Mouse (Mus musculus): Measurements from ENCODE around the gene Dpy19l3. TPM values are rescaled to one million over a fixed set of nuclear protein-coding genes. Genes with fewer than 3 reads are reported as not detected.

Dpy19l3 gene
- 38.9 and 40.8 TPM in 2 replicates for polyA plus RNA-seq (2016; fragmentation: Nextera tagmentation; extraction: Ambion mirVana)

- Histone ChIP-seq H3K9ac (peak within 1 kb of the TSS; percentile 83), H3K27ac (peak within 1 kb of the TSS; percentile 74), H3K4me2 (replicated peaks) (peak within 1 kb of the TSS; percentile 96), H3K4me3 (peak within 1 kb of the TSS; percentile 91), H3K9me3 (replicated peaks) (no peaks in the 10 kb centered on the region), H3K4me1 (peaks cover 16% of the 10 kb centered on the region), H3K27me3 (no peaks in the 10 kb centered on the region), H3K36me3 (peaks cover 18% of the 10 kb centered on the region)
- peak; percentile 97 for ATAC-seq (ENCODE audit: low FRiP score)
- WGBS = under 1% methylated on average over 70 of the region's 70 CpGs
Observed at GRCm38 (mm10) chr7:35754033-35754885, at the start of gene Dpy19l3. TSS of gene Dpy19l3 (minus strand) at chr7:35754454.

- H3K36me3 ChIP-seq = peaks cover 18% of the 10 kb centered on the region
- H3K9me3 ChIP-seq (replicated peaks) = no peaks in the 10 kb centered on the region
- peak within 1 kb of the TSS; percentile 87 for H3K4me2 ChIP-seq (replicated peaks)
- H3K9ac ChIP-seq = peak within 1 kb of the TSS; percentile 93
- peak within 1 kb of the TSS; percentile 86 for H3K27ac ChIP-seq
- WGBS = 21% methylated on average over 24 of the region's 26 CpGs
- no peaks in the 10 kb centered on the region for H3K27me3 ChIP-seq
- ATAC-seq (ENCODE audit: low FRiP score) = peak; percentile 95
- peaks cover 12% of the 10 kb centered on the region for H3K4me1 ChIP-seq
- H3K4me3 ChIP-seq = peak within 1 kb of the TSS; percentile 88
Observed at GRCm38 (mm10) chr7:35802906-35803595, 48.8 kb upstream of the Dpy19l3 start, which contains the start of gene Zfp507. TSS of gene Zfp507 (minus strand) at chr7:35803003.

- Histone ChIP-seq H3K27me3 (no peaks in the 10 kb centered on the region), H3K9ac (peak overlapping the region; percentile 93), H3K36me3 (peaks cover 25% of the 10 kb centered on the region), H3K4me2 (replicated peaks) (peak overlapping the region; percentile 87), H3K9me3 (replicated peaks) (no peaks in the 10 kb centered on the region), H3K4me3 (peak overlapping the region; percentile 88), H3K27ac (peak overlapping the region; percentile 86), H3K4me1 (peaks cover 12% of the 10 kb centered on the region)
- under 1% methylated on average over 48 of the region's 49 CpGs for WGBS
- peak; percentile 93 for ATAC-seq (ENCODE audit: low FRiP score)
Observed at GRCm38 (mm10) chr7:35802201-35802905, 48.1 kb upstream of the Dpy19l3 start.

GRCm38 (mm10) chr7:35796123-35796522 lies 41.9 kb upstream of the Dpy19l3 start:
- no peak for ATAC-seq (ENCODE audit: low FRiP score)
- Histone ChIP-seq H3K27ac (no peak overlapping the region), H3K36me3 (peaks cover 84% of the 10 kb centered on the region), H3K27me3 (no peaks in the 10 kb centered on the region), H3K4me3 (no peak overlapping the region), H3K4me1 (peaks cover 3% of the 10 kb centered on the region), H3K4me2 (replicated peaks) (no peak overlapping the region), H3K9ac (no peak overlapping the region), H3K9me3 (replicated peaks) (no peaks in the 10 kb centered on the region)
- 75% methylated on average over 7 of the region's 7 CpGs for WGBS

- no peaks in the 10 kb centered on the region for H3K4me1 ChIP-seq
- ATAC-seq (ENCODE audit: low FRiP score) = no peak
- no peak overlapping the region for H3K4me3 ChIP-seq
- H3K27me3 ChIP-seq = no peaks in the 10 kb centered on the region
- H3K9me3 ChIP-seq (replicated peaks) = no peaks in the 10 kb centered on the region
- no peak overlapping the region for H3K4me2 ChIP-seq (replicated peaks)
- 90% methylated on average over 12 of the region's 12 CpGs for WGBS
- H3K27ac ChIP-seq = no peak overlapping the region
- H3K36me3 ChIP-seq = peaks cover 89% of the 10 kb centered on the region
- H3K9ac ChIP-seq = no peak overlapping the region
Observed at GRCm38 (mm10) chr7:35794145-35794664, 40.0 kb upstream of the Dpy19l3 start.

- Histone ChIP-seq H3K4me1 (no peaks in the 10 kb centered on the region), H3K27ac (no peak overlapping the region), H3K36me3 (peaks cover 86% of the 10 kb centered on the region), H3K27me3 (no peaks in the 10 kb centered on the region), H3K4me2 (replicated peaks) (no peak overlapping the region), H3K9me3 (replicated peaks) (no peaks in the 10 kb centered on the region), H3K9ac (no peak overlapping the region), H3K4me3 (no peak overlapping the region)
- ATAC-seq (ENCODE audit: low FRiP score) = no peak
- WGBS = 90% methylated on average over 12 of the region's 12 CpGs
Observed at GRCm38 (mm10) chr7:35792150-35792848, 38.0 kb upstream of the Dpy19l3 start.

- Histone ChIP-seq H3K4me1 (no peaks in the 10 kb centered on the region), H3K36me3 (peaks cover 83% of the 10 kb centered on the region), H3K9me3 (replicated peaks) (no peaks in the 10 kb centered on the region), H3K27ac (no peak overlapping the region), H3K27me3 (no peaks in the 10 kb centered on the region), H3K4me2 (replicated peaks) (no peak overlapping the region), H3K4me3 (no peak overlapping the region), H3K9ac (no peak overlapping the region)
- ATAC-seq (ENCODE audit: low FRiP score) = no peak
- 81% methylated on average over 8 of the region's 8 CpGs for WGBS
Observed at GRCm38 (mm10) chr7:35790926-35791325, 36.7 kb upstream of the Dpy19l3 start.

- no peak overlapping the region for H3K4me2 ChIP-seq (replicated peaks)
Observed at GRCm38 (mm10) chr7:35790201-35790600, 35.9 kb upstream of the Dpy19l3 start.

GRCm38 (mm10) chr7:35785579-35785978 lies 31.3 kb upstream of the Dpy19l3 start:
- Histone ChIP-seq H3K4me3 (no peak overlapping the region), H3K4me2 (replicated peaks) (no peak overlapping the region), H3K9me3 (replicated peaks) (no peaks in the 10 kb centered on the region), H3K27ac (no peak overlapping the region), H3K36me3 (peaks cover 64% of the 10 kb centered on the region), H3K4me1 (no peaks in the 10 kb centered on the region), H3K27me3 (no peaks in the 10 kb centered on the region), H3K9ac (no peak overlapping the region)
- ATAC-seq (ENCODE audit: low FRiP score) = no peak
- 81% methylated on average over 4 of the region's 4 CpGs for WGBS

More at GRCm38 (mm10) chr7:35790201-35790600, 35.9 kb upstream of the Dpy19l3 start:
- no peak for ATAC-seq (ENCODE audit: low FRiP score)
- Histone ChIP-seq H3K36me3 (peaks cover 85% of the 10 kb centered on the region), H3K27me3 (no peaks in the 10 kb centered on the region), H3K9ac (no peak overlapping the region), H3K4me1 (no peaks in the 10 kb centered on the region), H3K9me3 (replicated peaks) (no peaks in the 10 kb centered on the region), H3K4me3 (no peak overlapping the region), H3K27ac (no peak overlapping the region)
- 87% methylated on average over 8 of the region's 8 CpGs for whole genome bisulfite sequencing

GRCm38 (mm10) chr7:35782252-35782651 lies 28.0 kb upstream of the Dpy19l3 start:
- no peak for ATAC-seq (ENCODE audit: low FRiP score)
- H3K9me3 ChIP-seq (replicated peaks) = no peaks in the 10 kb centered on the region
- H3K27me3 ChIP-seq = no peaks in the 10 kb centered on the region
- no peak overlapping the region for H3K4me2 ChIP-seq (replicated peaks)
- no peak overlapping the region for H3K9ac ChIP-seq
- no peak overlapping the region for H3K27ac ChIP-seq
- no peak overlapping the region for H3K4me3 ChIP-seq
- no peaks in the 10 kb centered on the region for H3K4me1 ChIP-seq
- H3K36me3 ChIP-seq = peaks cover 63% of the 10 kb centered on the region

GRCm38 (mm10) chr7:35774127-35774526 lies 19.9 kb upstream of the Dpy19l3 start:
- no peak overlapping the region for H3K27ac ChIP-seq
- no peak for ATAC-seq (ENCODE audit: low FRiP score)
- no peak overlapping the region for H3K4me3 ChIP-seq
- no peak overlapping the region for H3K4me2 ChIP-seq (replicated peaks)
- no peak overlapping the region for H3K9ac ChIP-seq
- WGBS = 92% methylated on average over 12 of the region's 12 CpGs
- peaks cover 63% of the 10 kb centered on the region for H3K36me3 ChIP-seq
- no peaks in the 10 kb centered on the region for H3K9me3 ChIP-seq (replicated peaks)
- no peaks in the 10 kb centered on the region for H3K4me1 ChIP-seq
- no peaks in the 10 kb centered on the region for H3K27me3 ChIP-seq
